Mouse (Mus musculus): ENCODE data around the gene Cd86. TPM values are rescaled to one million over a fixed set of nuclear protein-coding genes. Genes with fewer than 3 reads are reported as not detected.
A peak's percentile ranks its signal among the peaks of the same experiment; 100 is the strongest.

Cd86 gene
- polyA plus RNA-seq (2015; fragmentation: Nextera tagmentation; extraction: Ambion mirVana) = 10.1 and 10.9 TPM in 2 replicates

DNA sequence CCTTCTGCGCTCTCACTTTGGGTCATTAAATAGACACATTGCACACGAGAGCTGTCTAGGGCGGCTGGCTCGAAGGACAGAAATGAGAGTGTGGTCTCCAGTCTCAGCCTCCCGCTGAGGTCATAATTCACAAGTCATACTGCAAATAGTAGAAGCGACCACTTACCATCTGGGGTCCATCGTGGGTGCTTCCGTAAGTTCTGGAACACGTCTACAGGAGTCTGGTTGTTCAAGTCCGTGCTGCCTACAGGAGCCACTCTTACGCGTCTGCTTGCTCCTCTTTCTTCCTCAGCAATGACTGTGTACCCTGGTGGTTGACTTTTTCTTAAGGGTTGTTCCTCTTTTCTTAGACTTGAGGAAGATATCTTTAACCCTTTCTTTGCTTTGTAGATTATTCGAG, at the start of gene Cd86:
Gene Cd86, minus strand, starts transcription at position 300 of the 400 bp plus-strand sequence.
- DNase-seq (ENCODE audit: low spot score) = no peak

- DNase-seq (ENCODE audit: low spot score) = no peak
Observed at GRCm38 (mm10) chr16:36711760-36712159, 45.9 kb upstream of the Cd86 start.

DNA sequence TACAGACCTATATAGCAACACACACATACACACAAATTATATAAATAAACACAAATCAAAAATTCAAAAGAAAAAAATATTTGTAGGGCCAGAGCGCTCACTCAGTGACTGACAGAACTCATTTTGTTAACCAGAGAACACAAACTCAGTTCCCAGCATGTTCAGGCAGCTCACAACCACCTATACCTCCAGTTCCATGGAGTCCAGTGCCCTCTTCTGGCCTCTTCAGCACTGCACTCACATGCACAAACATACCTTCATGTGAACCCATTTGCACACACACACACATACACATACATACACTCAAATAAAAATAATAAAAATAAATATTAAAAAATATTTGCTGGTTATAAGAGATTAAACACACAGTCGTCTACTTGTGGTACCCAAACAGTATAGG, 44.9 kb upstream of the Cd86 start:
- DNase-seq (ENCODE audit: low spot score) = no peak

GRCm38 (mm10) chr16:36709405-36709804, 43.5 kb upstream of the Cd86 start:
- no peak for DNase-seq (ENCODE audit: low spot score)

GRCm38 (mm10) chr16:36708751-36709150, 42.9 kb upstream of the Cd86 start:
- no peak for DNase-seq (ENCODE audit: low spot score)

- no peak for DNase-seq (ENCODE audit: low spot score)
Observed at GRCm38 (mm10) chr16:36707702-36708423, 42.0 kb upstream of the Cd86 start.

DNA sequence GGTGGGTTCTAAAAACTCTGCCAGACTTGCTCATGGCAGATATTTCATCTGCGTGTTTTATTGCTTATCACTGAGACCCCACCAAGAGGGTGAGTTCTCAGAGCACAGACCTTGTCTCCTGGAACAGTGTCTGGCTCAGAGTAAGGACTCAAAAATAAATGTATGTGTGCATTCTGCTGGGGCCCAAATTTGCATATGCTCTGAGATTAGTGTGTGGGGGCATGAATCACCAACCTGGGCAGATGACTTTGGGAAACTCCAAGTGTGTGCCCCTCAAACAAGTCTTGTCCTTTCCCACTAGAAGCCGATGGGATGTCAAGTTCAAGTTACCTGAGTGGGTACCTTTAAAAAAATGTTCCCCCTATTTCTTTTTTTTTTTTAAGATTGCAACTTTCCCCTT, 34.6 kb upstream of the Cd86 start:
- no peak for DNase-seq (ENCODE audit: low spot score)

GRCm38 (mm10) chr16:36697331-36697730, 31.4 kb upstream of the Cd86 start:
- no peak for DNase-seq (ENCODE audit: low spot score)

- DNase-seq (ENCODE audit: low spot score) = no peak
Observed at GRCm38 (mm10) chr16:36694798-36695290, 29.0 kb upstream of the Cd86 start.

DNA sequence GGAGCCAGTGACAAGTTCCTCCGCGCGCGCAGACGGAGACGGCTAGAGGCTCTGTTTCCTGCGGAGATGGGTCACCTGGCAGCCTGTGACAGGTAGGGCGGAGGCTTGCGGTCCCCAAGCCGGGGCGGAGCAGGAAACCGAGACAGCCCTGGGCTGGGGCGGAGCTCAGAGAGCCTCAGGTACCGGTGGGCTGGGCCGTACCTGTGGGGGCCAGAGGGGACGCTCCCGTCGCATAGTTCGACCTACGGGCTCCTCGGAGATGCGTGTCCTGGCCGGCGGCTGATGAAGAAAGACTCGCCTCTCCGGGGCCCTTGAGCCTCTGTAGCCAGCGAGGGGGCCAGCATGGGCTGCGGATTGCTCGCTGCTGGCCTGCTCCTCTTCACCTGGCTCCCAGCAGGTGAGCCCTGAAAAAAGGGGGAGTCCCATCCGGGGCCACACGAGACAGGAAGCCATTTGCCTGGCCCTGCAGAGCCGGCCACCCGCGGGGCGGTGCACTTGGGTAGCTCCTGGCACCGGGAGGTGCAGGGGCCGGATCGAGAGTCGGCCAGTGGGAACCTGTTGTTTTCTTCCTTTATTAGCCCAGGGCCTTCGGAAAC, 28.0 kb upstream of the Cd86 start, which contains the start of gene Ildr1:
Gene Ildr1, plus strand, starts transcription at position 161 of the 596 bp plus-strand sequence.
- DNase-seq (ENCODE audit: low spot score) = no peak

DNA sequence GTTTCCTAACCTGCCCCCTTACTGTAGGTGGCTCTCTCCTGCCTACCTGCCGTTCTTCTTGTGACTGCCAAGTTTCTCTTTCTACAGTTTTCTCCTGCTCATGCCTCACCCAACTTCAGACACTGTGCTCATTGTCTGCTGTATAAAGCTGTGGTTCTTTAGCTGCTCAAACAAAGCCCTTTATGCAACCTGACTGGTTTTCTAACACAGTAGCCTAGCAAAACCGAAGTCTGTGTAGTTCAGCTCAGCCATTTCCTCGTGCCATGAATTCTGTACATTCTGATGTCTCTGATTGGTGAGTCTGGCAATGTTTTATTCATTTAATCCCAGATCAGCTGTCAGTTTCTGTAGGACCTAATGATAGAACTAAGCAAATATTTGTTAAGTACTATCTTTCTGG, 25.6 kb upstream of the Cd86 start:
- no peak for DNase-seq (ENCODE audit: low spot score)

DNA sequence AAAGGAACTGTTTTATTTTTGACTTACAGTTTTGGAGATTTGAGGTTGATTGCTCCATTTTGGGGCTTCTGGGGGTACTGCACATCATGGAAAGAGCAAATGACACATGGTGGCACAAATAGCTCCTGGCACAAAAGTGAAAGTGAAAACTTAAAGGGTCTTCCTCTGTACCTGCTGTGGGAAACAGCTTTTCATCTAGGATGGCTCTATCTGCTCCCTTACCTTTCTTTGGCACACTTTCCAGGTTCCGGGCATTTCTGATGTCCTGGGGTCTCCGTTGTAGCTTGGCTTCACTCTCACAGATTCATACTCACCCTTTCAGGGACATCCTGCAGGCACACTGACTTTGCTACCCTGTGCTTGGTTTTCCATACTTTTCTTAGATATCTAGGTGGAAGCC, 22.2 kb upstream of the Cd86 start:
- no peak for DNase-seq (ENCODE audit: low spot score)

GRCm38 (mm10) chr16:36684325-36684918, 18.5 kb upstream of the Cd86 start:
- peak; percentile 5 for DNase-seq (ENCODE audit: low spot score)

- no peak for DNase-seq (ENCODE audit: low spot score)
Observed at GRCm38 (mm10) chr16:36681829-36682228, 15.9 kb upstream of the Cd86 start.

- no peak for DNase-seq (ENCODE audit: low spot score)
Observed at GRCm38 (mm10) chr16:36675902-36676301, 10.0 kb upstream of the Cd86 start.

DNA sequence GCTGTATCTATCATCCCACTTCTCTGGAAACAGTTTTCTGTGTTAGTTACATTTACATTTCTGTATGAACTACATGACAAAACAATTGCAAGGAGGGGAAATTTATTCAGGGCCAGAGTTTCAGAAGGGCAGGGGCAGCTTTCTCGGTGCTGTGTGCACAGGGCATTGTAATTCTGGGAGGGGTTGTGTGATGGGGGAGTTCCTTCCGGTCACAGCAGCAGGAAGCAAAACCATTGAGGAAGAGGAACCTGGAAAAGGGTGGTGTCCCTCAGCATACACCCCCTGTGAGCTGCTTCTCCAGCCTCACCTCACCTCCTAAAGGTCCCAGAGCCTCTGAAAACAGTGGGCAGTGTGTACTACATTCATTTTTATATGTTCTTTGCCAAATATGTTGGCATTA, 9.4 kb upstream of the Cd86 start:
- no peak for DNase-seq (ENCODE audit: low spot score)

DNA sequence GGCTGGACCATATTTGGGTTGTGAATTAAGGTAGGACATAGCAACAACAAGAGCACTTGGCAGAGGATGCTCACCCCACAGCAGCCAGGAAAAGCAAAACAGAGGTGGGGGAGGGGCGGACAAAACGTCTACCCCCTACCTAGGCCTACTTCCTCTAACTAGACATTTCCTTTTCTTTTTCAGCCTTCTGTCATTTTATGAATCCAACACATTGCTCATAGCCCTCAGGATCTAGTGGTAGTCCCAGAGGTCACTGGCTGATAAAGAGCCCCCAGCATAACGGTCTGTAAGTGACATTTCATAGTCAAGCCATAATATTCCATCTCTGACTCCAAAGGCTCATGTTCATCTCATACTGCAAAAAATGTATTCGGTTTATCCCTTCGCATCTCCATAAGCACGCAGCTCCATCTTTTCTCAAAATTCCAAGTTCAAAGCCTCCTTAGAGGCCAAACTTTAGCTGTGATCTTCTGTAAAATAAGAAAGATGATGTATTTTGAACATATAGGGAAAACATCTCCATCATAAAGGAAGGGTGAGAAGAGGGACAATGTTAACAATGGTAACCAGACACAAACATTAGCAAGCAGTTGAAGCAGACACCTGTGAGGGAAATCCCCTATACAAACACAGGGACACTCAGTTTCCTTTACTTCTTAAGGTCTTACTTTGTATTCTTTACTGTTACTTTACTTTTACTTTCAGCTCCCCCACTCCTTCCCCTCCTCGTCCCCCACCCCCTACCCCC, 8.8 kb upstream of the Cd86 start:
- DNase-seq (ENCODE audit: low spot score) = peak; percentile 19

DNA sequence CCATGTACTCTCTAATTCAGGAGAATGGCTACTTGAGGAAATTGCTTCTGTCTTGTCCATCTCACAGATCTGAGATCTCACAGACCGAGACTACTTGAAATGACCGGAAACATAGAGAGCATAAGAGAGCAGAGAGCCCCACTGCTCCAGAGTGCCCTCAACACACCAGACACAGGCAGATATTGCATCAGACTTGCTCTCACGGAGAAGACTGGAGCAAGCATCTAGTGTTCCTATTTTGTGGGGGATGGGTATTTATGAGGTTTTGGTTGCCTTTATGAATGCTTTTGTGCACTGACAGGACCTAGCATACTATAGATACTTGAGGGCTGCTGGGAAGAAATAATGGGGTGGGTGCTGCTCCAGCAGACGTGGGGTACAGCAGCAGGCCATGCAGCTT, 7.3 kb upstream of the Cd86 start:
- DNase-seq (ENCODE audit: low spot score) = no peak

DNA sequence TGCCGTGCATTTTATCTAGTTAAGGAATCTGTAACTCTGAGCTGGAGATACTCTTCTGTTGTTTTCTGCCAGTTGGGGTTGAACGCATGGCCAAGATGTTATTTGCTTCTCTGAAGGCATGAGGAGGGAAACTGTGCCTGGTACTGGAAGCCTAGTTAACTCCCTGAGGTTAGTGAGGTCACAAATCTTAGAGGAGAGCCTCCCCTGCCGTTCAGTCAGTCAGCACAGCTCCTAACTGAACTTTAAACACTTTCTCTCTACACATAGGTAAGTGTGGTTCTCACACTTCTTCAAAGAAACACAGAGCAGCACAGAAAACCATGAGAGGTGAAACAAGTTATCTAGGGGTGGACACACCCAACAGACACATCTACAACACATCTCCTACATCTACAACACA, 4.7 kb upstream of the Cd86 start:
- DNase-seq (ENCODE audit: low spot score) = no peak

DNA sequence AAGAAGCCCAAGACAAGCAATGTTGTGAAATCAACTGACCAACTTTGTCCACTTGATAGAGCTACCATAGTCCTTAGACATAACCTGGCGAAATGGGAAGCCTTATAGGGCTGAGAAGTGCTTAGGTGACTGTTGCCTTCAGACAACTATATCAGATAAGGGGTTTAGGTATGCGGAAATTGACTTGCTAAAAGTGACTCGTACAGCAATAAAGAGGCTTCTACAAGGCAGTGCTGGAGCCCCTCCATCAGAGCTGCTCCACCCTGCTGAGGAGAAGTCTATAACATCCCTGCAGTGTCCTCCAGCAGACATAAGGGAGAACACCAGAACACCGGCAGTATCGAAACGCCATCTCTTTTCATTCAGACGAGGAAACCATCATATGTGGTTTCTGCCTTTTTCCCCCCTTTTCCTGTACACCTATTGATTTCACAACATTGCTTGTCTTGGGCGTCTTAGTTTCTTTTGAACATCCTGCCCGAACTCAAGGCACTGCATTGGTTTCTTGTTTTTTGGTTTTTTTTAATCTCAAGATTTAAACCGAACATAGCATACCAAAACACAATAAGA, 652 bp upstream of the Cd86 start:
- DNase-seq (ENCODE audit: low spot score) = no peak

DNA sequence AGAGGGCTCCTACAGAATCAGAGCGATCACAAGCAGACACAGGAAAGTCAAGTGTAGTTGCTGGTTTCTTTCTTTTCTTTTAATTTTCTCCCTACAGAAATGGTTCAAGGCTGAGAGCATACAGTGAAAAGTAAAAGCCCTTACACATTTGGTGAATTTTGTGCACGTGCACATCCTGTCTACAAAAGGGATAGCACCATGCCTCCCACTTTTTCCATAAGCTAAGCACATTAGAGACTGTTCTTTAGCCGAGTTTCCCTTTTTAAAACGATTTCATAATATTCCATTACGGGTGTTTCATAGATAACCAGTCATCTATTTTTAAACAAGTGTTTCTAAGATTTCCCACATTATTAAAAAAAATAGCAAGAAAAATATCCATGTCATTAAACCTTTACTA, 2.4 kb downstream of the Cd86 start:
- no peak for DNase-seq (ENCODE audit: low spot score)
